Mouse (Mus musculus) liver, embryonic 12.5 days (tissue): ENCODE measurements around the gene Slco6c1. TPM values are rescaled to one million over a fixed set of nuclear protein-coding genes. Genes with fewer than 3 reads are reported as not detected.

ENCODE experiments used
- ATAC-seq: fragments of 200-750 bp; cut with Nextera tagmentation; 2 replicates; pipeline ENCODE4 v1.8.0; 2017; ENCODE audit warnings: moderate number of reproducible peaks, mild to moderate bottlenecking, moderate library complexity
- H3K27ac ChIP-seq: fragments of 300-500 bp; sonication (generic); 2 replicates; pipeline ENCODE4 v1.5.1; 2016; ENCODE audit warnings: mild to moderate bottlenecking
- H3K27me3 ChIP-seq: fragments of 300-500 bp; sonication (generic); replicated peaks from 2 replicates; pipeline ENCODE4 v1.6.1; 2016; ENCODE audit warnings: mild to moderate bottlenecking, moderate library complexity
- H3K36me3 ChIP-seq: fragments of 300-500 bp; sonication (generic); 2 replicates; pipeline ENCODE4 v1.6.1; 2016; ENCODE audit warnings: mild to moderate bottlenecking, moderate library complexity
- H3K4me1 ChIP-seq: fragments of 300-500 bp; sonication (generic); 2 replicates; pipeline ENCODE4 v1.6.1; 2016
- H3K4me2 ChIP-seq: fragments of 300-500 bp; sonication (generic); 2 replicates; pipeline ENCODE4 v1.6.1; 2016; ENCODE audit warnings: mild to moderate bottlenecking, moderate library complexity
- H3K4me3 ChIP-seq: fragments of 300-500 bp; sonication (generic); 2 replicates; pipeline ENCODE4 v1.5.1; 2016; ENCODE audit warnings: mild to moderate bottlenecking, moderate library complexity
- H3K9ac ChIP-seq: fragments of 300-500 bp; sonication (generic); 2 replicates; pipeline ENCODE4 v1.6.1; 2016; ENCODE audit warnings: mild to moderate bottlenecking, moderate library complexity
- H3K9me3 ChIP-seq: fragments of 300-500 bp; sonication (generic); replicated peaks from 2 replicates; pipeline ENCODE4 v1.6.1; 2016; ENCODE audit warnings: mild to moderate bottlenecking, moderate library complexity
- WGBS: fragments of 180-500 bp; shearing (Covaris S2); methylation state at CpG from one replicate; pipeline ENCODE4 v1.1.7; 2016; ENCODE audit not compliant: insufficient replicate concordance; 5-methylcytosine and 5-hydroxymethylcytosine counted together
- polyA plus RNA-seq: library from polyadenylated mRNA; unstranded; fragments of >200 nt; fragmentation: Nextera tagmentation; extraction: Ambion mirVana; gene quantifications from 2 replicates; pipeline ENCODE4 v1.2.1, GENCODE M21; 2016

The Slco6c1 gene
- polyA plus RNA-seq, result not detected in 2 replicates

DNA sequence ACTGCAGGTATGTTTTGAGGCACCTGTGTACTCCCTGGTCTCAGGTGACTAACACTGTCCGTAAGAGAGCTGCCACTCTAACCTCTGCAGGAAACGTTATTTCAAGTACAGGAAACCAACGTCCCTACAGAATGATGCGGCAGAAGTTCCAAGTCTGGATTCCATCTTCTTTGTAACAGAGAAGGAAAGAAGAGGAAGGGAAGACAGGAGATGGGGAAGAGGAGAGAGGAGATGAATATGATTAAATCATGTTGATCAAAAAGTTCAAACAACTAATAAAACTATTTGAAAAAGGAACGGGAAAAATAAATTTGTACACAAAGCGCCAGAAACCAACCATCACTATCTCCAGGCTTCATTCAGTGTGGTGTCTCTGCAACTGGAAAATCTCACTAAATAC is at the start of gene Slco6c1:
Gene Slco6c1 (minus strand): TSS at position 101 of the 400 bp plus-strand sequence.
- H3K36me3 ChIP-seq, result no peaks in the 10 kb centered on the region
- no peaks in the 10 kb centered on the region for H3K27me3 ChIP-seq
- no peak for ATAC-seq
- H3K4me3 ChIP-seq, result no peak within 1 kb of the TSS
- H3K4me1 ChIP-seq, result no peaks in the 10 kb centered on the region
- H3K4me2 ChIP-seq, result no peak within 1 kb of the TSS
- no peak within 1 kb of the TSS for H3K27ac ChIP-seq
- 63% methylated on average over 6 of the region's 6 CpGs for WGBS
- H3K9ac ChIP-seq, result no peak within 1 kb of the TSS
- no peaks in the 10 kb centered on the region for H3K9me3 ChIP-seq

- Histone ChIP-seq H3K4me3 (no peak overlapping the region), H3K36me3 (no peaks in the 10 kb centered on the region), H3K9me3 (no peaks in the 10 kb centered on the region), H3K27me3 (no peaks in the 10 kb centered on the region), H3K9ac (no peak overlapping the region), H3K4me1 (no peaks in the 10 kb centered on the region), H3K4me2 (no peak overlapping the region), H3K27ac (no peak overlapping the region)
- WGBS, result 19% methylated on average over 1 of the region's 1 CpGs
- ATAC-seq, result no peak
Measured at GRCm38 (mm10) chr1:97038982-97039381, 89.1 kb downstream of the Slco6c1 start.

- H3K27me3 ChIP-seq, result no peaks in the 10 kb centered on the region
- H3K27ac ChIP-seq, result no peak overlapping the region
- H3K4me3 ChIP-seq, result no peak overlapping the region
- H3K4me1 ChIP-seq, result no peaks in the 10 kb centered on the region
- no peak overlapping the region for H3K4me2 ChIP-seq
- WGBS, result 16% methylated on average over 2 of the region's 2 CpGs
- H3K9me3 ChIP-seq, result no peaks in the 10 kb centered on the region
- H3K9ac ChIP-seq, result no peak overlapping the region
- H3K36me3 ChIP-seq, result no peaks in the 10 kb centered on the region
- no peak for ATAC-seq
Measured at GRCm38 (mm10) chr1:97038548-97038947, 89.6 kb downstream of the Slco6c1 start.

GRCm38 (mm10) chr1:97037955-97038354 is 90.1 kb downstream of the Slco6c1 start:
- H3K27me3 ChIP-seq, result no peaks in the 10 kb centered on the region
- H3K27ac ChIP-seq, result no peak overlapping the region
- no peak overlapping the region for H3K4me3 ChIP-seq
- H3K4me1 ChIP-seq, result no peaks in the 10 kb centered on the region
- H3K4me2 ChIP-seq, result no peak overlapping the region
- no peak for ATAC-seq
- no peaks in the 10 kb centered on the region for H3K9me3 ChIP-seq
- WGBS, result 30% methylated on average over 2 of the region's 2 CpGs
- H3K36me3 ChIP-seq, result no peaks in the 10 kb centered on the region
- H3K9ac ChIP-seq, result no peak overlapping the region

DNA sequence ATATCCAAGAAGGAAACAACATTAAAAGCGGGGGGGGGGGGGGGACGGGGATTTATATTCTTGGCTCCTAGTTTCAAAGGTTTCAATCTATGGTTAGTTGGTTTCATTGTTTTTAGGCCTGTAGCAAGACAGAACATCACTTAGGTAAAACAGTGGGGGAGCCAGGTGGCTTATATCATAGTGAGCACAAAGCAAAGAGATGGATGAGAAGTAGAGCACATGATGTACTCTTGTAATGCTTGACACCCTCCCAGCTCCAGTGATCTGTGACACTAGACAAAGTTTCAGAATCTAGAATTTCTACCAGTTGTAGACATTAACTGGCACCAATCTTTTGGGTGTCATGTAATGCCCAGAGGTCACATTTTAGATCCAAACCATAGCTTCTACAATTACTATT is 106.7 kb downstream of the Slco6c1 start:
- Histone ChIP-seq H3K27me3 (no peaks in the 10 kb centered on the region), H3K4me2 (no peak overlapping the region), H3K36me3 (no peaks in the 10 kb centered on the region), H3K9me3 (no peaks in the 10 kb centered on the region), H3K4me3 (no peak overlapping the region), H3K27ac (no peak overlapping the region), H3K4me1 (no peaks in the 10 kb centered on the region), H3K9ac (no peak overlapping the region)
- no peak for ATAC-seq
- WGBS, result 28% methylated on average over 2 of the region's 2 CpGs

- Histone ChIP-seq H3K4me3 (no peak overlapping the region), H3K4me1 (no peaks in the 10 kb centered on the region), H3K9ac (no peak overlapping the region), H3K27me3 (no peaks in the 10 kb centered on the region), H3K9me3 (no peaks in the 10 kb centered on the region), H3K27ac (no peak overlapping the region), H3K4me2 (no peak overlapping the region), H3K36me3 (no peaks in the 10 kb centered on the region)
- 33% methylated on average over 1 of the region's 1 CpGs for WGBS
- no peak for ATAC-seq
Measured at GRCm38 (mm10) chr1:97019404-97019803, 108.7 kb downstream of the Slco6c1 start.

DNA sequence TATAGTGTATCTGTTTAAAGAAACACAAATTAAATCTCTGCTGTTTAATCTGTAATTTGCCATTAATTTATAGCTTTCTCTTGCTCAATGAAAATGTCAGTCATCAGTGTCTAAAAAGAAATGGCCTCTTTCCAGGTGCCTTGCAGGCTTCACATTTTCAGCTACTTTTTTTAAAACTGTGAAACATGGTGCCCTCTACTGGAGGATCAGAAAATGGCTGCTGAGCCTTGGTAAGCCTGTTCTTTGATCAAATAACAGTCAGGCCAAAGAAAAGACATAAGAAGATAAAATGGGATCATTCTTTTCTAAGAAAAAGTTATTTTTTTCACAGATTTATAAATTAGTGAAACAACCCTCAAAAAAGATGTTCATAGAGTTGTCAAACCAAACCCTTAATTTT is 109.1 kb downstream of the Slco6c1 start:
- H3K9ac ChIP-seq, result no peak overlapping the region
- H3K4me1 ChIP-seq, result no peaks in the 10 kb centered on the region
- H3K9me3 ChIP-seq, result no peaks in the 10 kb centered on the region
- no peak overlapping the region for H3K4me2 ChIP-seq
- no peak overlapping the region for H3K27ac ChIP-seq
- H3K4me3 ChIP-seq, result no peak overlapping the region
- no peak for ATAC-seq
- H3K27me3 ChIP-seq, result no peaks in the 10 kb centered on the region
- H3K36me3 ChIP-seq, result no peaks in the 10 kb centered on the region
